Mouse (Mus musculus) thymus, adult 2 months (tissue): ENCODE data around the gene Pds5a. TPM values are rescaled to one million over a fixed set of nuclear protein-coding genes. Genes with fewer than 3 reads are reported as not detected.

Experiments
- DNase-seq: peaks from one replicate; pipeline ENCODE4 v3.0.0; 2021
- H3K27ac ChIP-seq: fragments of 200-500 bp; 2 replicates; pipeline ENCODE4 v1.5.1; 2012; ENCODE audit warnings: low read length, control low read depth; ENCODE audit not compliant: control insufficient read depth, insufficient read depth
- H3K27me3 ChIP-seq: fragments of 200-500 bp; 2 replicates; pipeline ENCODE4 v1.6.1; 2012; ENCODE audit warnings: mild to moderate bottlenecking, low read length, moderate library complexity, mixed read lengths; ENCODE audit not compliant: control insufficient read depth, insufficient read depth
- H3K36me3 ChIP-seq: fragments of 200-500 bp; 2 replicates; pipeline ENCODE4 v1.6.1; 2012; ENCODE audit warnings: mild to moderate bottlenecking, low read length, moderate library complexity; ENCODE audit not compliant: control insufficient read depth, insufficient read depth
- H3K4me1 ChIP-seq: fragments of 200-500 bp; replicated peaks from 2 replicates; pipeline ENCODE4 v1.6.1; 2012; ENCODE audit warnings: low read length; ENCODE audit not compliant: control insufficient read depth, insufficient read depth
- H3K4me3 ChIP-seq: fragments of 200-500 bp; 2 replicates; pipeline ENCODE4 v1.5.1; 2012; ENCODE audit warnings: mild to moderate bottlenecking, low read length, control low read depth, moderate library complexity; ENCODE audit not compliant: control insufficient read depth, insufficient read depth
- CTCF ChIP-seq: fragments of 200-500 bp; IDR thresholded peaks from 2 replicates; pipeline ENCODE4 v1.5.1; 2012; ENCODE audit warnings: mild to moderate bottlenecking, control low read depth, low read length, moderate library complexity, borderline replicate concordance; ENCODE audit not compliant: control insufficient read depth, poor library complexity, insufficient read depth; ENCODE audit errors: extremely low read depth
- POLR2A ChIP-seq: fragments of 200-500 bp; IDR thresholded peaks from 2 replicates; pipeline ENCODE4 v1.6.1; 2012; ENCODE audit warnings: mild to moderate bottlenecking, low read length, control low read depth, moderate library complexity; ENCODE audit not compliant: control insufficient read depth, poor library complexity, insufficient read depth; ENCODE audit errors: extremely low read depth
- WGBS: fragments of 180-500 bp; shearing (Covaris S2); methylation state at CpG from one replicate; pipeline ENCODE4 v1.1.7; 2018; 5-methylcytosine and 5-hydroxymethylcytosine counted together
- polyA plus RNA-seq: library from polyadenylated mRNA; depleted of rRNA; stranded (reverse); fragments of >200 nt; gene quantifications from 2 replicates; pipeline ENCODE4 v1.2.3, GENCODE M21; 2012

Pds5a gene
- polyA plus RNA-seq, 1 experiment = 52.2 TPM

DNA sequence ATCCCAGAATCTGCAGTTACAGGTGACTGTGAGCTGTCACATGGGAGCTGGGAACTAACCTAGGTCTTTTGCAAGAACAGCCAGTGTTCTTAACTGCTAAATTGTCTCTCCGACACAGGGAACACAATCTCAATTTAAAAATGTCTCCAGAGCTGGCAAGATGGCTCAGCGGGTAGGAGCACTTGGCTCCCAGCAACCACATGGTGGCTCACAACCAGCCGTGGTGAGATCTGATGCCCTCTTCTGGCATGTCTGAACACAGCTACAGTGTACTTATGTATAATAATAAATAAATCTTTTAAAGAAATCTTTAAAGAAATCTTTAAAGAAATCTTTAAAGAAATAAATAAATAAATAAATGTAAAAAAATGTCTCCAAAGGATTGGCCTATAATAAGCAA, 30.4 kb downstream of the Pds5a start:
- H3K27ac ChIP-seq = no peak overlapping the region
- 0 out of 2 replicates have a peak, but pooled peaks cover 2% of the 10 kb centered on the region for H3K4me1 ChIP-seq
- WGBS = 84% methylated on average over 3 of the region's 3 CpGs
- H3K4me3 ChIP-seq = no peak overlapping the region
- TF ChIP-seq CTCF (no peak), POLR2A (no peak)
- H3K27me3 ChIP-seq = no peaks in the 10 kb centered on the region
- DNase-seq = no peak
- peaks cover 6% of the 10 kb centered on the region; the same call in 1 of the 2 replicates for H3K36me3 ChIP-seq

DNA sequence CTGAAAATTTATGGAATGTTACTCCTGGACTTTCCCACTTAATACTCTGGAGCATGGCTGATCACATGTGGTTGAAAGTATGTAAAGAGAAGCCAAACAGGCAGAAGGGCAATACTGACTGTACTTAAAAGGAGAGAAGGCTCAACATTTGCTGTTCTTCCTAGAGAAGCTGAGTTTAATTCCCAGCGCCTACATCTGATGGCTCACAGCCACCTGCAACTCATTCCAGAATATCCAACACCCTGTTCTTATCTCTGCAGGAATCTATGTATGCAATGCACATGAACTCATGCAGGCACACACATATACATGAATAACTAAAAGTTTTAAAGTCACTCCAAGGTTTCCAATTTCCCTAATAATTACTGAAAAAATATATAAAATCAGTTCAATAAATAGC, 32.7 kb downstream of the Pds5a start:
- Histone ChIP-seq H3K4me1 (0 out of 2 replicates have a peak, but pooled peaks cover 2% of the 10 kb centered on the region), H3K27ac (no peak overlapping the region), H3K27me3 (no peaks in the 10 kb centered on the region), H3K36me3 (peaks cover 14% of the 10 kb centered on the region; the same call in 1 of the 2 replicates), H3K4me3 (no peak overlapping the region)
- DNase-seq = no peak
- TF ChIP-seq POLR2A (no peak), CTCF (no peak)
- 97% methylated on average over 1 of the region's 1 CpGs for WGBS

DNA sequence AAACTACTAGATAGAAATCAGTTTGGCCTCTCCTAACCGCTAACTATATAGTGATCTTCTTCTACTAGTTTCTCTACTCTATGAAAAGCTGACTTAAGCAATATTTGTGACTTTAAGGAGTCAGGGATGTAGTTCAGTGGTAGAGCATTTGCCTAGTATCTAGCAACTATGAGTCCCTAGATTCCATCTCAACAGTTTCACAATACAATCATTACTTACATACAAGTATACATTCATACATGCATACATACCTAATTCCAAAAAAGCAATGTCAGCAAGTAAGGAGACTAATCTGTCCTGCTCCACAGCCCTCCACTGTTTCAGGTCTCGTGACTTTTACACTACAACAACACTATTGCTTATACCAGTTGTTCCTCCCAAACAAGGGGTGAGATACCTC, 36.1 kb downstream of the Pds5a start:
- Histone ChIP-seq H3K27ac (no peak overlapping the region), H3K4me1 (no peaks in the 10 kb centered on the region), H3K36me3 (peaks cover 30% of the 10 kb centered on the region), H3K27me3 (no peaks in the 10 kb centered on the region), H3K4me3 (no peak overlapping the region)
- TF ChIP-seq POLR2A = no peak
- no peak for TF ChIP-seq CTCF
- no peak for DNase-seq
- WGBS = 96% methylated on average over 2 of the region's 2 CpGs

DNA sequence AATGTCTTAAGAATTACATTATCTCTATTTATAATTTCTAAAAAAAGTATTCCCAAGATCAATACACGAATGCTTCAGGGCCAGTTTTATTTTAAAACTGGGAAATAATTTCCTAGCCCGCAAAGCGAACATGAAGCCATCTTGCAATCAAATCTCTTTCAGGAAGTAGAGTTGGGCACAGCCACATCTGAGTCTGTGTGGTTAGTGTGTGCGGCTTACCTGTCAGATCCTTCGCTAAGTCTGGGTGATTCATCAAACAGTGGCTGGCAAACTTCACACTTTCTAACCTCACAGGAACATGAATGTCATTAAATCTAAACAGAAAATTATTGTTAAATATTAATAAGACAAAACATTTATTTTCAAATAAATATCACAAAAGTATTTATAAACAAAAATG, 44.3 kb downstream of the Pds5a start:
- no peaks in the 10 kb centered on the region for H3K4me1 ChIP-seq
- no peak overlapping the region for H3K27ac ChIP-seq
- no peak overlapping the region for H3K4me3 ChIP-seq
- no peak for TF ChIP-seq POLR2A
- TF ChIP-seq CTCF = no peak
- 28% methylated on average over 5 of the region's 5 CpGs for WGBS
- peak; percentile 13 for DNase-seq
- H3K27me3 ChIP-seq = no peaks in the 10 kb centered on the region
- H3K36me3 ChIP-seq = peaks cover 80% of the 10 kb centered on the region

DNA sequence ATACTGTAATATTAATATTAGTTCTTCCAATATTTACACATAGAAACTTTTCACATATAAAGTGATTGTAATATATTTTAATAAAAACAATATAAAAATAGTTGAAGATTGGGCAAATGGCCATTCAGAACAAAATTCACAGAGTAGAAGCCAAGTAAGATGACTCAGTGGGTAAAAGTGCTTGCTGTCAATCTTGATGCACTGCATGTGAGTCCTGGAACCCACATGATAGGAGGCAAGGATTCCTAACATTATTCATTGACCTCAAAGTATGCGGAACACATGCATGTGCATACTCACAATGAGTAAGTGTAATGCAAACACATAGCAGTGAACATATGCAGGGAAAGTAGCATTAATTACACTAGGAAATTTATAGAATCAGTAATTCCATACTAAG, 59.2 kb downstream of the Pds5a start:
- 98% methylated on average over 1 of the region's 1 CpGs for WGBS
- H3K4me1 ChIP-seq = no peaks in the 10 kb centered on the region
- H3K4me3 ChIP-seq = no peak overlapping the region
- peaks cover 78% of the 10 kb centered on the region for H3K36me3 ChIP-seq
- H3K27ac ChIP-seq = no peak overlapping the region
- H3K27me3 ChIP-seq = no peaks in the 10 kb centered on the region
- TF ChIP-seq POLR2A (no peak), CTCF (no peak)
- DNase-seq = no peak

DNA sequence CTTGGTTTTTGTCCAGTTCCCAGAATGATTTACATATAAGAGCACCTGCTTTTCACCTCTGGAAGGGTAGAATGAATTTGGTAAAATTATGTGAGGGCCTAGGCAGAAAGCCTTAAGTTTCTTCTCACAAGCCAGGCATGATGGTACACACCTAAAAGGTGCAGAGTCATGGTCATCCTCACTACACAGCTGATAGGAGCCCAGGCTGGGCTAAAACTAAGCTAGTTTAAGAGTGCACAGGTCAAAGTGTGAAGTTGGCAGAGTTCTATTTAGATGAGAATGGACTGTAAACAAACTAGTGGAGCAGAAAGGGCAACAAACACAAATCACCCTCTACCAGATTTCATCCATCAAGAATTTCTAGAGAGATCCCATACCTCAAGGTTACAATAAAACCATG, 73.7 kb downstream of the Pds5a start:
- Histone ChIP-seq H3K4me1 (no peaks in the 10 kb centered on the region), H3K27ac (no peak overlapping the region), H3K4me3 (no peak overlapping the region), H3K27me3 (no peaks in the 10 kb centered on the region), H3K36me3 (peaks cover 74% of the 10 kb centered on the region)
- TF ChIP-seq CTCF (no peak), POLR2A (no peak)
- DNase-seq = no peak

DNA sequence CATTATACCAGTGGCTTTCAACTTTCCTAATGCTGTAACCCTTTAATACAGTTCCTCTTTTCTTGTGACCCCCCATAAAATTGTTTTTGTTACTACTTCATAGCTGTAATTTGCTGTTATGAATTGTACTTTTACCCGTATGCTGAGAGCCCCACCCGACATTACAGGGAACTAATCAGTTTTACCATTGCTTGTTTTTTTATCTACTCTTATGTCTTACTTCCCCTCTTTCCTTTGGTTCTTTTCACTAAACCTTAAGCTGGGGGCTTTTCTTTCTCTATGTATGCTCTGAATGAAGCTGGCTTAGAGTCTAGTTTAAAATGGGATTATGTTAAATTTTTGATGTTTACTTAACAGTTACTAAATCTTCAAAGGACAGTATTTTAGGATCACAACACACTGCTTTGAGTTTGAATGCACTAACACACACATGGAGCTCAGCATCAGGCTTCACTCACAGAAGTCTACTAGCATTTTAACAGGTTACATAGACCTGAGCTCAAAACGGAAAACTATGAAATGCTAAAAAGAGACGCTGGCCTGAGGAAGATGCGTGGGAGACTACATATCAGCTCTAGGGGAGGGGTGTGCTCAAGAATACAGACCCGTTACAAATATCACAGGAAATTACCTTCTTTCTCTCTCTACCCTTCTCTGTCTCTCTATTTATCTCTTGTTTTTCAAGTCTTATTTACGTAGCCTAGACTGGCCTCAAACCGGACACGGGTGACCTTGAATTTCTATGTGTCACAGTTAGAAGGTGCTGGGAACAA, 84.7 kb downstream of the Pds5a start:
- TF ChIP-seq CTCF (no peak), POLR2A (no peak)
- 89% methylated on average over 9 of the region's 9 CpGs for WGBS
- Histone ChIP-seq H3K36me3 (peaks cover 51% of the 10 kb centered on the region), H3K4me1 (no peaks in the 10 kb centered on the region), H3K27ac (no peak overlapping the region), H3K27me3 (no peaks in the 10 kb centered on the region), H3K4me3 (no peak overlapping the region)
- DNase-seq = no peak
